Mouse (Mus musculus) ES-Bruce4 (cell line): ENCODE data around the gene D430041D05Rik.

Experiments
- CTCF ChIP-seq: IDR thresholded peaks from one replicate; pipeline ENCODE4 v1.8.1; 2011; ENCODE audit warnings: low read depth, low read length
- POLR2A ChIP-seq: IDR thresholded peaks from one replicate; pipeline ENCODE4 v1.8.1; 2011; ENCODE audit warnings: low read length; ENCODE audit not compliant: insufficient read depth

DNA sequence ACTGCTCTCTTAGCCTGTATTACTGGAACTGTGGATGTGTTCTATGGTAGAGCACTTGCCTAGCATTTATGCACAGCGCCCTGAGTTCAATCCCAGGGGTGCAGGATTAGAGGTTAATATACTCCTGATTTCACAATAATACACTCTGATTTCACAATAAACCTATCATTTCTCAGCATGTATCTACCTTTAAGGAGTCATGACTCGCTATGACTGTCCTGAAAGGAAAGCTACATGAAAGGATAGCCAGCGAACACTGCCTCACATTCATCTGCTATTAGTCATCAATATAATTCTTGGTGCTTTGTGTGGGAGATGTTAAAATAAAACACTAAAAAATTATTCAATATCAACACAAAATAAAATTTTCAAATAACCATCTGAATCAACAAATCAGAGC is 25.4 kb upstream of the D430041D05Rik start:
- TF ChIP-seq CTCF, result no peak
- no peak for TF ChIP-seq POLR2A
